Mouse (Mus musculus): ENCODE measurements around the gene Panx1. TPM values are rescaled to one million over a fixed set of nuclear protein-coding genes. Genes with fewer than 3 reads are reported as not detected.

Panx1 gene
- polyA plus RNA-seq (2012; rRNA removed) = 57.3 and 63.9 TPM in 2 replicates

GRCm38 (mm10) chr9:15045084-15045669, at the start of gene Panx1:
Gene Panx1, minus strand, starts transcription at chr9:15045478.

Other genes starting within 250 kb of the Panx1 start
- 0.28 and 0.47 TPM in 2 replicates for gene Gpr83, start 185.3 kb downstream of the Panx1 start, polyA plus RNA-seq (2012; rRNA removed)
- gene Izumo1r, start 141.5 kb downstream of the Panx1 start, polyA plus RNA-seq (2012; rRNA removed) = 0.11 TPM in 1 of 2 replicates, not detected in the other
- gene Hephl1, start 66.6 kb upstream of the Panx1 start, polyA plus RNA-seq (2012; rRNA removed) = not detected in 2 replicates
- 1.4 and 2.6 TPM in 2 replicates for gene Vstm5, start 193.6 kb upstream of the Panx1 start, polyA plus RNA-seq (2012; rRNA removed)
- 47.2 and 53.2 TPM in 2 replicates for gene Med17, start 234.5 kb upstream of the Panx1 start, polyA plus RNA-seq (2012; rRNA removed)